Mouse (Mus musculus) MEL (cell line): Measurements from ENCODE around the gene Galnt17. TPM values are rescaled to one million over a fixed set of nuclear protein-coding genes. Genes with fewer than 3 reads are reported as not detected.

ENCODE experiments used
- DNase-seq: peaks from one replicate; pipeline ENCODE4 v3.0.0; 2011; ENCODE audit warnings: low read depth, low spot score
- H3K27ac ChIP-seq: 2 replicates; pipeline ENCODE4 v1.5.1; 2012; ENCODE audit warnings: low read depth, mild to moderate bottlenecking, control low read depth, low read length, moderate library complexity; ENCODE audit not compliant: control insufficient read depth
- H3K27me3 ChIP-seq, 2 experiments: fragments of 150-350 bp in 1 of 2; sonication (generic) in 1 of 2; 2 replicates each; pipeline ENCODE4 v1.6.1; 2012; ENCODE audit warnings: low read length in 2 of 2, mild to moderate bottlenecking in 2 of 2, improper control_type of control experiment in 1 of 2, moderate library complexity in 1 of 2; ENCODE audit not compliant: insufficient read depth in 2 of 2, control insufficient read depth in 1 of 2
- H3K36me3 ChIP-seq, 2 experiments: 2 replicates each; pipeline ENCODE4 v1.6.1; 2012 to 2014; ENCODE audit warnings: low read length in 2 of 2, improper control_type of control experiment in 1 of 2, inconsistent platforms in 1 of 2, mild to moderate bottlenecking in 1 of 2; ENCODE audit not compliant: insufficient read depth in 2 of 2, control insufficient read depth in 1 of 2
- H3K4me1 ChIP-seq, 2 experiments: fragments of 150-350 bp in 1 of 2; sonication (generic) in 1 of 2; 2 replicates each; pipeline ENCODE4 v1.6.1; 2012; ENCODE audit warnings: low read length in 2 of 2, improper control_type of control experiment in 1 of 2, mild to moderate bottlenecking in 1 of 2; ENCODE audit not compliant: insufficient read depth in 2 of 2, control insufficient read depth in 1 of 2
- H3K4me3 ChIP-seq, 2 experiments: fragments of 150-350 bp in 1 of 2; sonication (generic) in 1 of 2; 2 replicates each; pipeline ENCODE4 v1.5.1; 2012; ENCODE audit warnings: low read depth in 2 of 2, low read length in 2 of 2, mild to moderate bottlenecking in 2 of 2, moderate library complexity in 2 of 2, control low read depth in 1 of 2, improper control_type of control experiment in 1 of 2; ENCODE audit not compliant: control insufficient read depth in 1 of 2, insufficient read depth in 1 of 2
- H3K79me2 ChIP-seq: 2 replicates; pipeline ENCODE4 v1.6.1; 2012; ENCODE audit warnings: mild to moderate bottlenecking, low read length, moderate library complexity; ENCODE audit not compliant: control insufficient read depth, poor library complexity, insufficient read depth
- H3K9ac ChIP-seq: 2 replicates; pipeline ENCODE4 v1.6.1; 2012; ENCODE audit warnings: low read depth, mild to moderate bottlenecking, control low read depth, low read length, moderate library complexity; ENCODE audit not compliant: control insufficient read depth, poor library complexity, severe bottlenecking
- H3K9me3 ChIP-seq: fragments of 150-350 bp; sonication (generic); replicated peaks from 2 replicates; pipeline ENCODE4 v1.6.1; 2012; ENCODE audit warnings: mild to moderate bottlenecking, low read length, improper control_type of control experiment, moderate library complexity; ENCODE audit not compliant: insufficient read depth
- BHLHE40 ChIP-seq: IDR thresholded peaks from 2 replicates; pipeline ENCODE4 v1.6.1; 2012; ENCODE audit warnings: low read depth, mild to moderate bottlenecking, inconsistent platforms, low read length, improper control_type of control experiment, borderline replicate concordance
- CHD1 ChIP-seq: IDR thresholded peaks from 2 replicates; pipeline ENCODE4 v1.6.1; 2012; ENCODE audit warnings: low read depth, mild to moderate bottlenecking, inconsistent platforms, low read length, improper control_type of control experiment
- CTCF ChIP-seq, 3 experiments: IDR thresholded peaks in 2 of 3; conservative IDR thresholded peaks in 1 of 3; 2 replicates each; pipeline ENCODE4 v1.5.1; 2011 to 2012; ENCODE audit warnings: low read length in 3 of 3, low read depth in 2 of 3, mild to moderate bottlenecking in 2 of 3, improper control_type of control experiment in 1 of 3, inconsistent platforms in 1 of 3, mixed read lengths in 1 of 3, moderate library complexity in 1 of 3; ENCODE audit not compliant: control insufficient read depth in 1 of 3, insufficient read depth in 1 of 3, poor library complexity in 1 of 3, severe bottlenecking in 1 of 3
- GABPA ChIP-seq: IDR thresholded peaks from 2 replicates; pipeline ENCODE4 v1.6.1; 2012; ENCODE audit warnings: low read depth, mild to moderate bottlenecking, inconsistent platforms, low read length, improper control_type of control experiment, moderate library complexity
- HCFC1 ChIP-seq: IDR thresholded peaks from 2 replicates; pipeline ENCODE4 v1.6.1; 2012; ENCODE audit warnings: low read depth, mild to moderate bottlenecking, inconsistent platforms, low read length, improper control_type of control experiment, moderate library complexity
- MAFK ChIP-seq: IDR thresholded peaks from 2 replicates; pipeline ENCODE4 v1.6.1; 2011; ENCODE audit warnings: low read depth, mild to moderate bottlenecking, low read length, improper control_type of control experiment, borderline replicate concordance
- MAX ChIP-seq: IDR thresholded peaks from 2 replicates; pipeline ENCODE4 v1.6.1; 2011; ENCODE audit warnings: low read length, improper control_type of control experiment
- MXI1 ChIP-seq: IDR thresholded peaks from 2 replicates; pipeline ENCODE4 v1.6.1; 2011; ENCODE audit warnings: mild to moderate bottlenecking, low read depth, low read length, improper control_type of control experiment
- POLR2AphosphoS2 ChIP-seq: IDR thresholded peaks from 2 replicates; pipeline ENCODE4 v1.6.1; 2011; ENCODE audit warnings: low read length, improper control_type of control experiment
- RAD21 ChIP-seq: IDR thresholded peaks from 2 replicates; pipeline ENCODE4 v1.6.1; 2011; ENCODE audit warnings: mild to moderate bottlenecking, low read depth, low read length, improper control_type of control experiment
- RCOR1 ChIP-seq: IDR thresholded peaks from 2 replicates; pipeline ENCODE4 v1.6.1; 2012; ENCODE audit warnings: low read depth, mild to moderate bottlenecking, inconsistent platforms, low read length, improper control_type of control experiment
- SIN3A ChIP-seq: IDR thresholded peaks from 2 replicates; pipeline ENCODE4 v1.6.1; 2012; ENCODE audit warnings: low read length, improper control_type of control experiment, inconsistent platforms
- SMC3 ChIP-seq: IDR thresholded peaks from 2 replicates; pipeline ENCODE4 v1.6.1; 2011; ENCODE audit warnings: low read depth, low read length, improper control_type of control experiment
- TCF12 ChIP-seq: IDR thresholded peaks from 2 replicates; pipeline ENCODE4 v1.6.1; 2014; ENCODE audit warnings: low read depth, mild to moderate bottlenecking, inconsistent platforms, low read length, improper control_type of control experiment, moderate library complexity
- USF1 ChIP-seq: IDR thresholded peaks from 2 replicates; pipeline ENCODE4 v1.6.1; 2014; ENCODE audit warnings: low read depth, mild to moderate bottlenecking, inconsistent platforms, low read length, improper control_type of control experiment, moderate library complexity
- ZKSCAN1 ChIP-seq: IDR thresholded peaks from 2 replicates; pipeline ENCODE4 v1.6.1; 2012; ENCODE audit warnings: low read depth, mild to moderate bottlenecking, inconsistent platforms, low read length, improper control_type of control experiment, moderate library complexity
- ZNF384 ChIP-seq: IDR thresholded peaks from 2 replicates; pipeline ENCODE4 v1.6.1; 2012; ENCODE audit warnings: low read depth, mild to moderate bottlenecking, inconsistent platforms, low read length, improper control_type of control experiment
- polyA plus RNA-seq, 2 experiments: library from polyadenylated mRNA; stranded (reverse) in 1 of 2; unstranded in 1 of 2; fragments of >175 nt in 1 of 2; fragments of >200 nt in 1 of 2; gene quantifications; 2 replicates each; pipeline versions ENCODE4 v1.2.1 to v1.2.4; 2012; ENCODE audit warnings: low replicate concordance in 2 of 2, low read depth in 1 of 2; ENCODE audit not compliant: insufficient read length in 2 of 2, insufficient read depth in 1 of 2, missing spikeins in 1 of 2
- total RNA-seq: library from RNA; depleted of rRNA; stranded (reverse); fragments of 300-350 nt; gene quantifications from 2 replicates; pipeline ENCODE4 v1.2.3, GENCODE M21; 2012

Galnt17 gene
- total and polyA plus RNA-seq, 3 experiments: not detected

GRCm38 (mm10) chr5:131286680-131287079 is 21.6 kb downstream of the Galnt17 start:
- DNase-seq: no peak
- no peaks in the 10 kb centered on the region for H3K36me3 ChIP-seq
- no peak overlapping the region for H3K9ac ChIP-seq
- no peaks in the 10 kb centered on the region for H3K9me3 ChIP-seq
- no peaks in the 10 kb centered on the region for H3K79me2 ChIP-seq
- no peaks in the 10 kb centered on the region for H3K27me3 ChIP-seq
- H3K4me3 ChIP-seq: no peak overlapping the region
- TF ChIP-seq SMC3 (no peak), ZNF384 (no peak), SIN3A (no peak), BHLHE40 (no peak), CHD1 (no peak), HCFC1 (no peak), RCOR1 (no peak), GABPA (no peak)
- H3K4me1 ChIP-seq: no peaks in the 10 kb centered on the region
- H3K27ac ChIP-seq: no peak overlapping the region

DNA sequence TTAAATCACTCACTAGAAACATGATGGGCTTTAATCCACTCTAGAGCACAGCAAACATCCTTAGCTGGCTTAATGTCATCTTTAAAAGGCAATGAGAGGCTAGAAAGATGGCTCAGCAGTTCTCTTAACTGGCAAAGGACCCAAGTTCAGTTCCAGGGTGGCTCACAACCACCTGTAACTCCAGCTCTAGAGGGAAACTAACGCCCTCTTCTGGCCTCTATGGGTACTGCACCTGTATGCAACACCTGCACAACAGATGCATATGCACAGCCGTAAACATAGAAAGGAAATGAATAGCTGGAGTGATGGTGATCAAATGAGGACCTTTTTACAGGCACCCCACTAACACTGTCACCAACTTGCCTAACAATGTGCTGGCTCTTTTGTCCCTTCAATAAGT is 27.9 kb downstream of the Galnt17 start:
- no peaks in the 10 kb centered on the region for H3K9me3 ChIP-seq

GRCm38 (mm10) chr5:131279286-131279685 is 29.0 kb downstream of the Galnt17 start:
- H3K4me1 ChIP-seq: no peaks in the 10 kb centered on the region
- no peaks in the 10 kb centered on the region for H3K79me2 ChIP-seq
- H3K9me3 ChIP-seq: no peaks in the 10 kb centered on the region
- no peak for DNase-seq
- H3K27ac ChIP-seq: no peak overlapping the region
- H3K4me3 ChIP-seq: no peak overlapping the region
- no peaks in the 10 kb centered on the region for H3K36me3 ChIP-seq
- no peaks in the 10 kb centered on the region; a peak in 1 of 4 replicates for H3K27me3 ChIP-seq
- H3K9ac ChIP-seq: no peak overlapping the region
- TF ChIP-seq RAD21 (no peak), CHD1 (no peak), TCF12 (no peak), USF1 (no peak), MXI1 (no peak), ZKSCAN1 (no peak), GABPA (no peak), POLR2AphosphoS2 (no peak), MAX (no peak), SMC3 (no peak), MAFK (no peak), HCFC1 (no peak)

More for the DNA sequence above, 27.9 kb downstream of the Galnt17 start:
- Histone ChIP-seq H3K27me3 (no peaks in the 10 kb centered on the region; a peak in 1 of 4 replicates), H3K9ac (no peak overlapping the region), H3K4me1 (no peaks in the 10 kb centered on the region), H3K27ac (no peak overlapping the region), H3K4me3 (no peak overlapping the region), H3K36me3 (no peaks in the 10 kb centered on the region), H3K79me2 (no peaks in the 10 kb centered on the region)
- TF ChIP-seq CTCF (IDR thresholded peaks at IDR 0.05 in 2 of 3, conservative IDR thresholded peaks at IDR 0.05 in 1 of 3; ENCODE audit: control insufficient read depth in 1 of 3, insufficient read depth in 1 of 3, low read depth in 2 of 3, low read length in 3 of 3, poor library complexity in 1 of 3, severe bottlenecking in 1 of 3) (0 out of 6 replicates have a peak, but pooled peaks of 1 of the 3 experiments have one; percentile 8), ZKSCAN1 (no peak)
- no peak for DNase-seq
